Mouse (Mus musculus) heart, adult 2 months (tissue): Measurements from ENCODE around the gene A1cf.

Experiments used
- CTCF ChIP-seq: fragments of 200-600 bp; IDR thresholded peaks from 2 replicates; pipeline ENCODE4 v1.8.1; 2022; ENCODE audit warnings: antibody characterized with exemption, mild to moderate bottlenecking, moderate library complexity
- EP300 ChIP-seq: fragments of 200-500 bp; IDR thresholded peaks from 2 replicates; pipeline ENCODE4 v1.6.1; 2011; ENCODE audit warnings: low read depth, low read length, control low read depth; ENCODE audit not compliant: insufficient read depth
- POLR2A ChIP-seq: fragments of 200-500 bp; IDR thresholded peaks from 2 replicates; pipeline ENCODE4 v1.6.1; 2011; ENCODE audit warnings: mild to moderate bottlenecking, low read depth, low read length, control low read depth; ENCODE audit not compliant: insufficient read depth

DNA sequence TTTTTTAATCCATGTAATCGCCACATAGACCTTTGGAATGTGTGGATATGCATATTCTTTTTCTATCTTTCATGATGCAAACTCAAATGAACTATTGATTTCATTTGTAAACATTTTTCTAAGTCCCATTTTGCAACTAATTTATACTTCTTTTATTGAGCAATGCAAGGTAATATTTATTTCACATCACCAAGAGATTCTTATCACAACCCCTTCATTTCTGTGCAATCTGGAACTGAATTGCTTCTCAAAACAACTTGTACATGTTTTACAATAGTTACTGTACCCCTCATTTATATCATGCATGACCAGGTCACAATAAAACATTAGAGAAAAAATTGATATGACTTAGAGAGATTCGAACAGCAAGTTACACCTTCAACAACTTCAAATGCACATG lies 18.7 kb downstream of the A1cf start:
- TF ChIP-seq POLR2A: no peak
- TF ChIP-seq CTCF: no peak
- no peak for TF ChIP-seq EP300
